Mouse (Mus musculus) stomach, embryonic 16.5 days (tissue): ENCODE measurements around the gene Fga. TPM values are rescaled to one million over a fixed set of nuclear protein-coding genes. Genes with fewer than 3 reads are reported as not detected.

Experiments used
- ATAC-seq: fragments of 200-750 bp; cut with Nextera tagmentation; 2 replicates; pipeline ENCODE4 v1.8.0; 2017; ENCODE audit warnings: moderate number of reproducible peaks, moderate TSS enrichment; ENCODE audit not compliant: insufficient read depth, low FRiP score
- H3K27ac ChIP-seq: fragments of 300-500 bp; sonication (generic); 2 replicates; pipeline ENCODE4 v1.5.1; 2014; ENCODE audit warnings: low read length
- H3K27me3 ChIP-seq: fragments of 300-500 bp; sonication (generic); 2 replicates; pipeline ENCODE4 v1.6.1; 2014; ENCODE audit warnings: low read length, control low read depth, mixed read lengths; ENCODE audit not compliant: control insufficient read depth, insufficient read depth
- H3K36me3 ChIP-seq: fragments of 300-500 bp; sonication (generic); 2 replicates; pipeline ENCODE4 v1.6.1; 2014; ENCODE audit warnings: low read length; ENCODE audit not compliant: control insufficient read depth, insufficient read depth
- H3K4me1 ChIP-seq: fragments of 300-500 bp; sonication (generic); 2 replicates; pipeline ENCODE4 v1.6.1; 2014; ENCODE audit warnings: low read length, control low read depth, mixed read lengths; ENCODE audit not compliant: control insufficient read depth, insufficient read depth
- H3K4me2 ChIP-seq: fragments of 300-500 bp; sonication (generic); 2 replicates; pipeline ENCODE4 v1.6.1; 2014; ENCODE audit warnings: low read depth, low read length, mixed read lengths
- H3K4me3 ChIP-seq: fragments of 300-500 bp; sonication (generic); replicated peaks from 2 replicates; pipeline ENCODE4 v1.5.1; 2014; ENCODE audit warnings: mild to moderate bottlenecking, low read length
- H3K9ac ChIP-seq: fragments of 300-500 bp; sonication (generic); 2 replicates; pipeline ENCODE4 v1.6.1; 2014; ENCODE audit warnings: low read length
- H3K9me3 ChIP-seq: fragments of 300-500 bp; sonication (generic); replicated peaks from 2 replicates; pipeline ENCODE4 v1.6.1; 2016; ENCODE audit warnings: low read length, control low read depth; ENCODE audit not compliant: control insufficient read depth
- WGBS: fragments of 180-500 bp; shearing (Covaris S2); extraction: QIAGEN DNeasy Blood & Tissue Kit; methylation state at CpG from one replicate; pipeline ENCODE4 v1.1.7; 2014; 5-methylcytosine and 5-hydroxymethylcytosine counted together
- polyA plus RNA-seq: library from polyadenylated mRNA; unstranded; fragments of >200 nt; fragmentation: Nextera tagmentation; extraction: Ambion mirVana; gene quantifications from 2 replicates; pipeline ENCODE4 v1.2.1, GENCODE M21; 2015

Gene Fga
- polyA plus RNA-seq, 1 experiment from 2014 or later = 36.9 TPM

DNA sequence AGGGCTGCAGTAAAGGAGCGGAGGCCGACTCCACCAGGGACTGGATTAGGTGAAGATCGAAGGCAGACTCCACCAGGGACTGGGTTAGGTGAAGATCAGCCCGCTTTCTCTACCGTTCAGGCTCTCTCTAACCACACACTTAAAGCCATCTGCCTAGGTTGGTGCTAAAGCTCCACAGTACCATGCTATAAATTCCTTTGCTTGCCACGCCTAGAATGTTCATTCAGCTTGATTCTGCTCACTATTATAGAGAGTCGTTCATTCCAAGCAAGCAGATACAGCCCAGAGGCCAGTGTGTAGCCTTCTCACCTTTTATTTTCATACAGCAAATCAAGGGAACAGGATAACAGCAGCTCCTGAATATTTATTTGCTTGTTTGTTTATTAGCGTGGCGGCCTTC lies 25.9 kb upstream of the Fga start:
- Histone ChIP-seq H3K4me2 (no peak overlapping the region), H3K9ac (no peak overlapping the region), H3K36me3 (no peaks in the 10 kb centered on the region), H3K9me3 (no peaks in the 10 kb centered on the region), H3K4me1 (no peaks in the 10 kb centered on the region), H3K27ac (no peak overlapping the region), H3K4me3 (no peak overlapping the region), H3K27me3 (no peaks in the 10 kb centered on the region)
- no peak for ATAC-seq
- WGBS = 77% methylated on average over 9 of the region's 9 CpGs

DNA sequence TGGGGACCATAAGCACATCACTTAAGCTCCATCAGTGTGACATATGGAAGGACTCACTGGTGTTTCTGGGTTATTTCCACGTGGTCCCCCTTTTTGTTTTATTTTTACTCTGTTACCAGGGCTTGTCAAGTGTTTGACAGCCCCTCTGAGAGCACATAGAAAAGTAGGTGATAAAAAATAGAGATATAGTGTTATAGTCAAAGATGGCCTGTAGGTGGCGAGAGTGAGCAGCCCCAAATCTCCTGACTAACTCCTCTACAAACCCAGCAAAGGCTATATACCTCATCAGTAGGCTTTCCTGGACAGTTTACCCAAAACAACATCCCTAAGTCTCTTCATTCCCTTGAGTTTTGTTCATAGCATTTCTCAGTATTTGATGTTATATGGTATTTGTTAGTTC lies 23.7 kb upstream of the Fga start:
- ATAC-seq = no peak
- 1% methylated on average over 2 of the region's 2 CpGs for WGBS
- Histone ChIP-seq H3K9me3 (no peaks in the 10 kb centered on the region), H3K27ac (no peak overlapping the region), H3K4me3 (no peak overlapping the region), H3K4me2 (no peak overlapping the region), H3K9ac (no peak overlapping the region), H3K36me3 (no peaks in the 10 kb centered on the region), H3K4me1 (no peaks in the 10 kb centered on the region), H3K27me3 (no peaks in the 10 kb centered on the region)

GRCm38 (mm10) chr3:83003068-83003467 lies 22.8 kb upstream of the Fga start:
- Histone ChIP-seq H3K4me3 (no peak overlapping the region), H3K4me2 (no peak overlapping the region), H3K9me3 (no peaks in the 10 kb centered on the region), H3K27ac (no peak overlapping the region), H3K4me1 (no peaks in the 10 kb centered on the region), H3K27me3 (no peaks in the 10 kb centered on the region), H3K9ac (no peak overlapping the region), H3K36me3 (no peaks in the 10 kb centered on the region)
- ATAC-seq = no peak
- WGBS = 88% methylated on average over 8 of the region's 8 CpGs

DNA sequence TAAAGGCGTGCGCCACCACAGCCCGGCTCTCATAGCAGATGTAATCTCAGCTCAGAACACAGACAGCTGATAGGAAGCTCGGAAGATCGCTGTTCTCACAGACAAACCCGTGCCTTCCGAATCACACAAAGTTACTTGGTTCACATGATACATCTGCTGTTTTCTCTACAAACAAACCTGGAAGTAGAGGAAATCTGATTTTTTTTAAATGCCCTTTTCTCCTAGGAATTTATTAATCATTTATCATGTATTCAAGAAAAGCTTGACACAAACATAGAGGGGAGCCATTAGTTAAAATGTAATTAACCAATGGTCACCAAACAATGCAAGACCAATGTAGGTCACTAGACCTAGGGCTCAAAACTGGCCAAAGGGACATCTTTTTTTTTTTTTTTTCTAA lies 21.1 kb upstream of the Fga start:
- no peaks in the 10 kb centered on the region for H3K27me3 ChIP-seq
- WGBS = 90% methylated on average over 7 of the region's 7 CpGs
- H3K27ac ChIP-seq = no peak overlapping the region

GRCm38 (mm10) chr3:83007557-83007956 lies 18.3 kb upstream of the Fga start, which contains the start of gene Fgg:
Gene Fgg (plus strand): TSS chr3:83007724.
- H3K36me3 ChIP-seq = no peaks in the 10 kb centered on the region
- H3K4me1 ChIP-seq = no peaks in the 10 kb centered on the region
- H3K4me2 ChIP-seq = no peak within 1 kb of the TSS
- WGBS = 33% methylated on average over 7 of the region's 7 CpGs
- H3K9me3 ChIP-seq = no peaks in the 10 kb centered on the region
- no peak within 1 kb of the TSS for H3K27ac ChIP-seq
- ATAC-seq = no peak
- H3K9ac ChIP-seq = no peak within 1 kb of the TSS
- no peaks in the 10 kb centered on the region for H3K27me3 ChIP-seq
- H3K4me3 ChIP-seq = no peak within 1 kb of the TSS

More for the DNA sequence above, 21.1 kb upstream of the Fga start:
- Histone ChIP-seq H3K4me3 (no peak overlapping the region), H3K9ac (no peak overlapping the region), H3K4me1 (no peaks in the 10 kb centered on the region), H3K9me3 (no peaks in the 10 kb centered on the region), H3K36me3 (no peaks in the 10 kb centered on the region), H3K4me2 (no peak overlapping the region)
- ATAC-seq = no peak

DNA sequence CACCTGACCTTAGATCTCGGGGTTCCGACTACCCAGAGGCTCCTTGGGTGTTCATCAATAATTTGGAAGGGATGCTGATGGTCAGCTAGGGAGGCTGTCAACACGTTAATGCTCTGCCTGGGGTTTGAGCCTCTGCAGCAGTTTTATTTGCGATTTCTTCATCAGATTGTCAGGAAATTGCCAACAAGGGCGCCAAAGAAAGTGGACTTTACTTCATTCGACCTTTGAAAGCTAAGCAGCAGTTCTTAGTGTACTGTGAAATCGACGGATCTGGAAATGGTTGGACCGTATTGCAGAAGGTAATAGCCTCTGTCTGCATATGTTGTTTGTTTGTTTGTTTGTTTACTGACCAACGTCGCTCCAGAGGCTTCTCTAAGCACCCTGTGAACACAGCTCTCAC lies 15.6 kb upstream of the Fga start:
- Histone ChIP-seq H3K27ac (no peak overlapping the region), H3K36me3 (no peaks in the 10 kb centered on the region), H3K9me3 (no peaks in the 10 kb centered on the region), H3K9ac (no peak overlapping the region), H3K4me2 (no peak overlapping the region), H3K27me3 (no peaks in the 10 kb centered on the region), H3K4me1 (no peaks in the 10 kb centered on the region), H3K4me3 (no peak overlapping the region)
- WGBS = 74% methylated on average over 11 of the region's 11 CpGs
- no peak for ATAC-seq

GRCm38 (mm10) chr3:83011136-83011535 lies 14.7 kb upstream of the Fga start:
- no peak overlapping the region for H3K4me2 ChIP-seq
- H3K27me3 ChIP-seq = no peaks in the 10 kb centered on the region
- no peaks in the 10 kb centered on the region for H3K9me3 ChIP-seq
- ATAC-seq = no peak
- no peaks in the 10 kb centered on the region for H3K4me1 ChIP-seq
- no peak overlapping the region for H3K9ac ChIP-seq
- 80% methylated on average over 4 of the region's 4 CpGs for WGBS
- H3K27ac ChIP-seq = no peak overlapping the region
- H3K36me3 ChIP-seq = no peaks in the 10 kb centered on the region
- H3K4me3 ChIP-seq = no peak overlapping the region

GRCm38 (mm10) chr3:83011565-83011964 lies 14.3 kb upstream of the Fga start:
- H3K4me1 ChIP-seq = no peaks in the 10 kb centered on the region
- ATAC-seq = no peak
- no peaks in the 10 kb centered on the region for H3K27me3 ChIP-seq
- no peak overlapping the region for H3K27ac ChIP-seq
- no peaks in the 10 kb centered on the region for H3K9me3 ChIP-seq
- H3K9ac ChIP-seq = no peak overlapping the region
- 76% methylated on average over 4 of the region's 4 CpGs for WGBS
- H3K36me3 ChIP-seq = no peaks in the 10 kb centered on the region
- H3K4me3 ChIP-seq = no peak overlapping the region
- H3K4me2 ChIP-seq = no peak overlapping the region

GRCm38 (mm10) chr3:83012636-83013035 lies 13.2 kb upstream of the Fga start:
- Histone ChIP-seq H3K4me3 (no peak overlapping the region), H3K9me3 (no peaks in the 10 kb centered on the region), H3K27me3 (no peaks in the 10 kb centered on the region), H3K4me2 (no peak overlapping the region), H3K27ac (no peak overlapping the region), H3K36me3 (no peaks in the 10 kb centered on the region), H3K9ac (no peak overlapping the region), H3K4me1 (no peaks in the 10 kb centered on the region)
- ATAC-seq = no peak
- WGBS = 87% methylated on average over 19 of the region's 19 CpGs

- no peaks in the 10 kb centered on the region for H3K9me3 ChIP-seq
Measured at GRCm38 (mm10) chr3:83013951-83014350, 11.9 kb upstream of the Fga start.

More at GRCm38 (mm10) chr3:83013951-83014350, 11.9 kb upstream of the Fga start:
- H3K36me3 ChIP-seq = no peaks in the 10 kb centered on the region
- ATAC-seq = no peak
- no peak overlapping the region for H3K9ac ChIP-seq
- no peak overlapping the region for H3K4me2 ChIP-seq
- no peaks in the 10 kb centered on the region for H3K27me3 ChIP-seq
- H3K27ac ChIP-seq = no peak overlapping the region
- no peak overlapping the region for H3K4me3 ChIP-seq
- 82% methylated on average over 10 of the region's 10 CpGs for WGBS
- no peaks in the 10 kb centered on the region for H3K4me1 ChIP-seq
